Mouse (Mus musculus) layer of hippocampus, postnatal 10 days (tissue): ENCODE results near the gene Gabrb1. TPM values are rescaled to one million over a fixed set of nuclear protein-coding genes. Genes with fewer than 3 reads are reported as not detected.

Experiments
- total RNA-seq, 2 experiments: library from RNA; stranded (reverse); gene quantifications; 2 replicates each; pipeline ENCODE4 v1.2.3; 2021

Gabrb1 gene
- total RNA-seq, 2 experiments from 2014 or later = 99.4 to 104 TPM

Other genes with a start within 250 kb of the Gabrb1 start
- gene Cox7b2, start 109.9 kb upstream of the Gabrb1 start, total RNA-seq = not detected
- gene Gabra4, start 195 bp downstream of the Gabrb1 start, total RNA-seq = 10 to 100 TPM; 43.0 to 46.9 TPM